Mouse (Mus musculus) right cerebral cortex, postnatal 25 days (tissue): ENCODE data around the gene Bcl10.
"Not testable (repeated sequence)": the region's sequence is repeated elsewhere in the genome, so short reads cannot be mapped to it uniquely, and the experiment has no call there.

Experiments used
- DNase-seq: peaks from one replicate; pipeline ENCODE4 v3.0.0; 2022

Gene Bcl10

GRCm38 (mm10) chr3:145951287-145952165, 28.9 kb downstream of the Bcl10 start:
- DNase-seq = no peak

- no peak for DNase-seq
Measured at GRCm38 (mm10) chr3:145952945-145953344, 30.3 kb downstream of the Bcl10 start.

- DNase-seq = no peak
Measured at GRCm38 (mm10) chr3:145953411-145953810, 30.8 kb downstream of the Bcl10 start.

- no peak for DNase-seq
Measured at GRCm38 (mm10) chr3:145959824-145960223, 37.2 kb downstream of the Bcl10 start.

GRCm38 (mm10) chr3:145962411-145962810, 39.8 kb downstream of the Bcl10 start:
- DNase-seq = no peak

GRCm38 (mm10) chr3:145963101-145964017, 40.8 kb downstream of the Bcl10 start:
- no peak for DNase-seq

- no peak for DNase-seq
Measured at GRCm38 (mm10) chr3:145964018-145964387, 41.4 kb downstream of the Bcl10 start.

GRCm38 (mm10) chr3:145964473-145964872, 41.9 kb downstream of the Bcl10 start:
- no peak for DNase-seq

GRCm38 (mm10) chr3:145965583-145965982, 43.0 kb downstream of the Bcl10 start:
- not testable (repeated sequence) for DNase-seq

- DNase-seq = no peak
Measured at GRCm38 (mm10) chr3:145966806-145967205, 44.2 kb downstream of the Bcl10 start.

GRCm38 (mm10) chr3:145969031-145969501, 46.5 kb downstream of the Bcl10 start:
- DNase-seq = no peak

- no peak for DNase-seq
Measured at GRCm38 (mm10) chr3:145971501-145971900, 48.9 kb downstream of the Bcl10 start.

- DNase-seq = no peak
Measured at GRCm38 (mm10) chr3:145974986-145975385, 52.4 kb downstream of the Bcl10 start.
